Mouse (Mus musculus): ENCODE measurements around the gene Gm45716. TPM values are rescaled to one million over a fixed set of nuclear protein-coding genes. Genes with fewer than 3 reads are reported as not detected.

Gene Gm45716
- polyA plus RNA-seq, 1 experiment from 2014 or later: 9.8 TPM

- H3K9me3 ChIP-seq (ENCODE audit: control insufficient read depth, low read length): no peaks in the 10 kb centered on the region
- no peaks in the 10 kb centered on the region for H3K36me3 ChIP-seq (ENCODE audit: control insufficient read depth, insufficient read depth, low read length)
- no peaks in the 10 kb centered on the region for H3K4me1 ChIP-seq (ENCODE audit: control insufficient read depth, insufficient read depth, low read length)
- H3K9ac ChIP-seq (ENCODE audit: low read depth, low read length): no peak overlapping the region
- no peak overlapping the region for H3K4me3 ChIP-seq (ENCODE audit: low read length)
- no peak for ATAC-seq (ENCODE audit: low FRiP score, low TSS enrichment)
- no peaks in the 10 kb centered on the region for H3K27me3 ChIP-seq (ENCODE audit: control insufficient read depth, insufficient read depth, low read length)
- no peak overlapping the region for H3K4me2 ChIP-seq (replicated peaks; ENCODE audit: low read depth, low read length)
- H3K27ac ChIP-seq (ENCODE audit: low read depth, low read length): no peak overlapping the region
- 23% methylated on average over 6 of the region's 6 CpGs for WGBS
These were observed 53.3 kb downstream of the Gm45716 start for GRCm38 (mm10) chr11:90240652-90241330.

- no peaks in the 10 kb centered on the region for H3K9me3 ChIP-seq (ENCODE audit: control insufficient read depth, low read length)
- 82% methylated on average over 2 of the region's 2 CpGs for WGBS
- H3K4me3 ChIP-seq (ENCODE audit: low read length): no peak overlapping the region
- H3K36me3 ChIP-seq (ENCODE audit: control insufficient read depth, insufficient read depth, low read length): no peaks in the 10 kb centered on the region
- no peak overlapping the region for H3K27ac ChIP-seq (ENCODE audit: low read depth, low read length)
- no peak overlapping the region for H3K9ac ChIP-seq (ENCODE audit: low read depth, low read length)
- no peaks in the 10 kb centered on the region for H3K4me1 ChIP-seq (ENCODE audit: control insufficient read depth, insufficient read depth, low read length)
- no peak overlapping the region for H3K4me2 ChIP-seq (replicated peaks; ENCODE audit: low read depth, low read length)
- no peaks in the 10 kb centered on the region for H3K27me3 ChIP-seq (ENCODE audit: control insufficient read depth, insufficient read depth, low read length)
- no peak for ATAC-seq (ENCODE audit: low FRiP score, low TSS enrichment)
These were observed 54.4 kb downstream of the Gm45716 start for GRCm38 (mm10) chr11:90241874-90242273.

GRCm38 (mm10) chr11:90243300-90243699 lies 55.8 kb downstream of the Gm45716 start:
- Histone ChIP-seq H3K4me1 (ENCODE audit: control insufficient read depth, insufficient read depth, low read length) (no peaks in the 10 kb centered on the region), H3K4me3 (ENCODE audit: low read length) (no peak overlapping the region), H3K9me3 (ENCODE audit: control insufficient read depth, low read length) (no peaks in the 10 kb centered on the region), H3K27ac (ENCODE audit: low read depth, low read length) (no peak overlapping the region), H3K27me3 (ENCODE audit: control insufficient read depth, insufficient read depth, low read length) (no peaks in the 10 kb centered on the region), H3K9ac (ENCODE audit: low read depth, low read length) (no peak overlapping the region), H3K36me3 (ENCODE audit: control insufficient read depth, insufficient read depth, low read length) (no peaks in the 10 kb centered on the region), H3K4me2 (replicated peaks; ENCODE audit: low read depth, low read length) (no peak overlapping the region)
- no peak for ATAC-seq (ENCODE audit: low FRiP score, low TSS enrichment)
- 98% methylated on average over 2 of the region's 2 CpGs for WGBS

- no peaks in the 10 kb centered on the region for H3K27me3 ChIP-seq (ENCODE audit: control insufficient read depth, insufficient read depth, low read length)
- WGBS: 83% methylated on average over 6 of the region's 6 CpGs
- no peak overlapping the region for H3K4me2 ChIP-seq (replicated peaks; ENCODE audit: low read depth, low read length)
- H3K4me1 ChIP-seq (ENCODE audit: control insufficient read depth, insufficient read depth, low read length): peaks cover 1% of the 10 kb centered on the region; the same call in 1 of the 2 replicates
- no peak overlapping the region for H3K27ac ChIP-seq (ENCODE audit: low read depth, low read length)
- H3K9me3 ChIP-seq (ENCODE audit: control insufficient read depth, low read length): no peaks in the 10 kb centered on the region
- ATAC-seq (ENCODE audit: low FRiP score, low TSS enrichment): no peak
- no peaks in the 10 kb centered on the region for H3K36me3 ChIP-seq (ENCODE audit: control insufficient read depth, insufficient read depth, low read length)
- H3K9ac ChIP-seq (ENCODE audit: low read depth, low read length): no peak overlapping the region
- no peak overlapping the region for H3K4me3 ChIP-seq (ENCODE audit: low read length)
These were observed 58.1 kb downstream of the Gm45716 start for GRCm38 (mm10) chr11:90245630-90246029.

GRCm38 (mm10) chr11:90246676-90247075 lies 59.2 kb downstream of the Gm45716 start:
- H3K27ac ChIP-seq (ENCODE audit: low read depth, low read length): no peak overlapping the region
- peaks cover 7% of the 10 kb centered on the region; the same call in 1 of the 2 replicates for H3K4me1 ChIP-seq (ENCODE audit: control insufficient read depth, insufficient read depth, low read length)
- WGBS: 78% methylated on average over 4 of the region's 4 CpGs
- H3K36me3 ChIP-seq (ENCODE audit: control insufficient read depth, insufficient read depth, low read length): no peaks in the 10 kb centered on the region
- no peak overlapping the region for H3K4me2 ChIP-seq (replicated peaks; ENCODE audit: low read depth, low read length)
- H3K9me3 ChIP-seq (ENCODE audit: control insufficient read depth, low read length): no peaks in the 10 kb centered on the region
- no peak overlapping the region for H3K9ac ChIP-seq (ENCODE audit: low read depth, low read length)
- no peak for ATAC-seq (ENCODE audit: low FRiP score, low TSS enrichment)
- H3K4me3 ChIP-seq (ENCODE audit: low read length): no peak overlapping the region
- H3K27me3 ChIP-seq (ENCODE audit: control insufficient read depth, insufficient read depth, low read length): no peaks in the 10 kb centered on the region

- H3K27ac ChIP-seq (ENCODE audit: low read depth, low read length): no peak overlapping the region
- no peak overlapping the region for H3K4me2 ChIP-seq (replicated peaks; ENCODE audit: low read depth, low read length)
- no peaks in the 10 kb centered on the region for H3K36me3 ChIP-seq (ENCODE audit: control insufficient read depth, insufficient read depth, low read length)
- no peak for ATAC-seq (ENCODE audit: low FRiP score, low TSS enrichment)
- H3K4me1 ChIP-seq (ENCODE audit: control insufficient read depth, insufficient read depth, low read length): peaks cover 7% of the 10 kb centered on the region; the same call in 1 of the 2 replicates
- H3K9me3 ChIP-seq (ENCODE audit: control insufficient read depth, low read length): no peaks in the 10 kb centered on the region
- H3K9ac ChIP-seq (ENCODE audit: low read depth, low read length): no peak overlapping the region
- 65% methylated on average over 4 of the region's 4 CpGs for WGBS
- no peaks in the 10 kb centered on the region for H3K27me3 ChIP-seq (ENCODE audit: control insufficient read depth, insufficient read depth, low read length)
- no peak overlapping the region for H3K4me3 ChIP-seq (ENCODE audit: low read length)
These were observed 60.3 kb downstream of the Gm45716 start for GRCm38 (mm10) chr11:90247793-90248192.

- peak; percentile 99 for ATAC-seq (ENCODE audit: low FRiP score, low TSS enrichment)
- Histone ChIP-seq H3K4me2 (replicated peaks; ENCODE audit: low read depth, low read length) (peak within 1 kb of the TSS; percentile 56), H3K4me3 (ENCODE audit: low read length) (peak within 1 kb of the TSS; percentile 79), H3K27me3 (ENCODE audit: control insufficient read depth, insufficient read depth, low read length) (no peaks in the 10 kb centered on the region), H3K9ac (ENCODE audit: low read depth, low read length) (peak within 1 kb of the TSS; percentile 91), H3K36me3 (ENCODE audit: control insufficient read depth, insufficient read depth, low read length) (no peaks in the 10 kb centered on the region), H3K27ac (ENCODE audit: low read depth, low read length) (peak within 1 kb of the TSS; percentile 80), H3K9me3 (ENCODE audit: control insufficient read depth, low read length) (no peaks in the 10 kb centered on the region), H3K4me1 (ENCODE audit: control insufficient read depth, insufficient read depth, low read length) (peaks cover 7% of the 10 kb centered on the region; the same call in 1 of the 2 replicates)
- under 1% methylated on average over 40 of the region's 51 CpGs for WGBS
These were observed 61.7 kb downstream of the Gm45716 start, which contains the start of gene Mmd for GRCm38 (mm10) chr11:90249025-90249650. Gene Mmd (plus strand): TSS chr11:90249456.

GRCm38 (mm10) chr11:90249701-90250141 lies 62.2 kb downstream of the Gm45716 start:
- Histone ChIP-seq H3K9me3 (ENCODE audit: control insufficient read depth, low read length) (no peaks in the 10 kb centered on the region), H3K9ac (ENCODE audit: low read depth, low read length) (peak overlapping the region; percentile 91), H3K27ac (ENCODE audit: low read depth, low read length) (peak overlapping the region; percentile 80), H3K4me1 (ENCODE audit: control insufficient read depth, insufficient read depth, low read length) (peaks cover 7% of the 10 kb centered on the region; the same call in 1 of the 2 replicates), H3K36me3 (ENCODE audit: control insufficient read depth, insufficient read depth, low read length) (no peaks in the 10 kb centered on the region), H3K27me3 (ENCODE audit: control insufficient read depth, insufficient read depth, low read length) (no peaks in the 10 kb centered on the region), H3K4me2 (replicated peaks; ENCODE audit: low read depth, low read length) (peak overlapping the region; percentile 56), H3K4me3 (ENCODE audit: low read length) (peak overlapping the region; percentile 79)
- ATAC-seq (ENCODE audit: low FRiP score, low TSS enrichment): peak; percentile 48
- 0% methylated on average over 20 of the region's 22 CpGs for WGBS

GRCm38 (mm10) chr11:90250189-90250588 lies 62.7 kb downstream of the Gm45716 start:
- WGBS: 2% methylated on average over 9 of the region's 9 CpGs
- no peak overlapping the region for H3K27ac ChIP-seq (ENCODE audit: low read depth, low read length)
- H3K36me3 ChIP-seq (ENCODE audit: control insufficient read depth, insufficient read depth, low read length): no peaks in the 10 kb centered on the region

More at GRCm38 (mm10) chr11:90250189-90250588, 62.7 kb downstream of the Gm45716 start:
- Histone ChIP-seq H3K9ac (ENCODE audit: low read depth, low read length) (peak overlapping the region; percentile 91), H3K9me3 (ENCODE audit: control insufficient read depth, low read length) (no peaks in the 10 kb centered on the region), H3K4me1 (ENCODE audit: control insufficient read depth, insufficient read depth, low read length) (peaks cover 7% of the 10 kb centered on the region; the same call in 1 of the 2 replicates), H3K4me2 (replicated peaks; ENCODE audit: low read depth, low read length) (peak overlapping the region; percentile 56), H3K4me3 (ENCODE audit: low read length) (peak overlapping the region; percentile 79), H3K27me3 (ENCODE audit: control insufficient read depth, insufficient read depth, low read length) (no peaks in the 10 kb centered on the region)
- no peak for ATAC-seq (ENCODE audit: low FRiP score, low TSS enrichment)
